Mouse (Mus musculus) bone marrow macrophage, adult 2 months (primary cell): ENCODE results near the gene Capn13.

Experiments
- CTCF ChIP-seq: IDR thresholded peaks from 2 replicates; pipeline ENCODE4 v1.5.1; 2012; ENCODE audit warnings: low read depth, mild to moderate bottlenecking, low read length, moderate library complexity
- POLR2A ChIP-seq: IDR thresholded peaks from 2 replicates; pipeline ENCODE4 v1.6.1; 2012; ENCODE audit warnings: mild to moderate bottlenecking, low read depth, low read length, borderline replicate concordance

- no peak for TF ChIP-seq CTCF
- no peak for TF ChIP-seq POLR2A
Measured at GRCm38 (mm10) chr17:73411817-73412216, 11.2 kb upstream of the Capn13 start.
